Mouse (Mus musculus) liver, embryonic 18 days (tissue): Measurements from ENCODE around the gene Tmem40. TPM values are rescaled to one million over a fixed set of nuclear protein-coding genes. Genes with fewer than 3 reads are reported as not detected.

Source experiments
- polyA plus RNA-seq: library from polyadenylated mRNA; depleted of rRNA; stranded (reverse); fragments of >200 nt; gene quantifications from 2 replicates; pipeline ENCODE4 v1.2.3, GENCODE M21; 2012; rRNA removed

Tmem40 gene
- 23.6 and 25.5 TPM in 2 replicates for polyA plus RNA-seq

DNA sequence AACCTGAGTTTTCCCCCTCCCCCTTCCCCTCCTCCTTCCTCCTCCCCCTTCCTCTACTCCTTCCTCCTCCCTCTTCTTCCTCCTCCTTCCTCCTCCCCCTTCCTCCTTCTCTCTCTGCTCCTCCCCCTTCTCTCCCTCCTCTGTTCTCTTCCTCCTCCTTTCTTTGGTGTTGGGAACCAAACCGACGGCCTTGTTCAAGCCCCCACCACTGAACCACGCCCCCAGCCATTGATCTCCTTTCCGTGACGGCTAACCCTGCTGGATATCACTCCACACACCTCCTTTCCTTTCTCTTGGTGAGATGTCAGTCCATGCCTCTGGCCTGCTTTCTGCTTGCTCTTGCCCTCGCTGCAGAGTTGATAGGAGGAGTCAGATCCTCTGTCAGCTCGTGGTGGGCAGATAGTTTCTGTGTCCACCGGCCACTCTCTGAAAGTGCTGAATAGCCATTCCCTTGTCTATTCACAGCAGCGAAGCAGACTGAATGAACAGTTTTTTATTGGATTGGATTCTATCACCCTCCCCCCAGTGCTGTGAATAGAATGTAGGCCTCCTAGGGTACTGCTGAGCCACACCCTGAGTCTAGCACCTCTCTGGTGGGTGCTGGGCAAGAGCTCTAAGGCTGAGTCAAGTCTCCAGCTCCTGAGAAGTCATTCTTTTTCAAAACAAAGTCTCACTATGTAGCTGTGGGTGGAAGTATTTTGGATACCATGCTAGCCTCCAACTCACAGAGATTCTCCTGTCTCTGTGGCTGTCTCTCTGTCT lies at the start of gene Tmem40:
Gene Tmem40 (minus strand): TSS at position 416 of the 762 bp plus-strand sequence.

DNA sequence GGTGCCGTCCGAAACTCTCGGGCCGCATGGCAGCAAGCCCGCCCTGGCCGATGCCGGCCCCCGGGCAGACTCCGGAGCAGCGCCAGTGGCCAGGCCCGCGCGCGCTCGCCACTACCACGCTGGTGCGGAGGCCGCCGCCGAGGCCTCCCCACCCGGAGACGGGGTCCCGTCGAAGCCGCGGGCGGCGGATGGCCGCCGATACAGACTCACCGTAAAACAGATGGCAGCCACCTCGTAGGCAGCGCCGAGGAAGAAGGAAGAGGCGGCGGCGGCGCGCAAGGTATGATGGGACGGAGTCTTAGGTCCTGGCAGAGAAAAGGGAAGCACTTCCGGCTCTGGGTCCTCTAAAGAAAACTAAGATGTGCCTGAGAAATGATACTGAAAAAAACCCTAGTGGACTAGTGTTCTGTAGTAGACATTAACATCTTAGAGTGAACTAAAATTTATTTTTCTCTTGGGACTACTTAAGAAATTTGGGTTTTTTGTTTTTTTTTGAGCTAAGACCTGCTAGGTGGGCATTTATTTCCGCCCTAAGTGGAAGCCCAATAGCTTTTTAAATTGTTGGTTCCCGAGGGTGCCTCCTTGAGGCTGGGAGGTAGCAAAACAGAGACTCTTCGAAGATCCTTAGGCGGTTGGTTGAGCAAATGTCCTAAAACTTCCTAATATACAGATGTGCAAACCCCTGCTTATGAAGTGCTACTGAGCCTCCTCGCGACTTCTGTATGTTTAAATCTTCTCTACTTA lies 46.5 kb upstream of the Tmem40 start, which contains the start of gene Rpl32:
Gene Rpl32 (minus strand): TSS at position 260 of the 744 bp plus-strand sequence.

GRCm38 (mm10) chr6:115774501-115774921 lies 12.3 kb upstream of the Tmem40 start, which contains the start of gene Cand2:
TSS of gene Cand2 (plus strand) at chr6:115774538.

Other genes starting within 250 kb of the Tmem40 start
- gene Tsen2, start 217.7 kb downstream of the Tmem40 start, polyA plus RNA-seq, result 4.5 and 4.7 TPM in 2 replicates
- gene Mkrn2os, start 169.8 kb downstream of the Tmem40 start, polyA plus RNA-seq, result 21.7 and 29.0 TPM in 2 replicates
- gene Mkrn2, start 160.5 kb downstream of the Tmem40 start, polyA plus RNA-seq, result 11.6 and 15.1 TPM in 2 replicates
- gene Raf1, start 85.8 kb downstream of the Tmem40 start, polyA plus RNA-seq, result 58.9 and 66.0 TPM in 2 replicates
- 1.2 and 1.4 TPM in 2 replicates for gene Cand2, start 12.1 kb upstream of the Tmem40 start, polyA plus RNA-seq
- 1,768 and 1,872 TPM in 2 replicates for gene Rpl32, start 46.3 kb upstream of the Tmem40 start, polyA plus RNA-seq
- gene Efcab12, start 76.0 kb upstream of the Tmem40 start, polyA plus RNA-seq, result 0.12 and 0.13 TPM in 2 replicates
- gene Mbd4, start 91.0 kb upstream of the Tmem40 start, polyA plus RNA-seq, result 3.7 and 3.9 TPM in 2 replicates
- 2.0 TPM in 2 replicates for gene Ift122, start 91.1 kb upstream of the Tmem40 start, polyA plus RNA-seq
- gene Rho, start 169.3 kb upstream of the Tmem40 start, polyA plus RNA-seq, result 0.04 and 0.05 TPM in 2 replicates
- gene H1foo, start 182.5 kb upstream of the Tmem40 start, polyA plus RNA-seq, result not detected in 2 replicates
- 17.9 and 23.0 TPM in 2 replicates for gene Plxnd1, start 232.6 kb upstream of the Tmem40 start, polyA plus RNA-seq